Mouse (Mus musculus) intestine, postnatal 0 days (tissue): ENCODE results near the gene Timd2. TPM values are rescaled to one million over a fixed set of nuclear protein-coding genes. Genes with fewer than 3 reads are reported as not detected.
"Not testable (repeated sequence)": the region's sequence is repeated elsewhere in the genome, so short reads cannot be mapped to it uniquely, and the experiment has no call there.

Experiments used
- ATAC-seq: fragments of 200-750 bp; cut with Nextera tagmentation; 2 replicates; pipeline ENCODE4 v1.8.0; 2017; ENCODE audit warnings: mild to moderate bottlenecking, moderate TSS enrichment, moderate library complexity
- H3K27ac ChIP-seq: fragments of 300-500 bp; sonication (generic); 2 replicates; pipeline ENCODE4 v1.5.1; 2014; ENCODE audit warnings: mild to moderate bottlenecking, low read depth, low read length, moderate library complexity
- H3K27me3 ChIP-seq: fragments of 300-500 bp; sonication (generic); replicated peaks from 2 replicates; pipeline ENCODE4 v1.6.1; 2014; ENCODE audit warnings: low read length, mixed read lengths; ENCODE audit not compliant: control insufficient read depth, insufficient read depth
- H3K36me3 ChIP-seq: fragments of 300-500 bp; sonication (generic); 2 replicates; pipeline ENCODE4 v1.6.1; 2014; ENCODE audit warnings: mild to moderate bottlenecking, moderate library complexity; ENCODE audit not compliant: control insufficient read depth, insufficient read depth
- H3K4me1 ChIP-seq: fragments of 300-500 bp; sonication (generic); replicated peaks from 2 replicates; pipeline ENCODE4 v1.6.1; 2014; ENCODE audit warnings: antibody characterized with exemption, low read length, mixed read lengths; ENCODE audit not compliant: control insufficient read depth, insufficient read depth
- H3K4me2 ChIP-seq: fragments of 300-500 bp; sonication (generic); replicated peaks from 2 replicates; pipeline ENCODE4 v1.6.1; 2014; ENCODE audit warnings: low read depth, mild to moderate bottlenecking, moderate library complexity
- H3K4me3 ChIP-seq: fragments of 300-500 bp; sonication (generic); 2 replicates; pipeline ENCODE4 v1.5.1; 2014; ENCODE audit warnings: low read depth, low read length
- H3K9ac ChIP-seq: fragments of 300-500 bp; sonication (generic); 2 replicates; pipeline ENCODE4 v1.6.1; 2014; ENCODE audit warnings: mild to moderate bottlenecking, low read depth, low read length
- H3K9me3 ChIP-seq: fragments of 300-500 bp; sonication (generic); 2 replicates; pipeline ENCODE4 v1.6.1; 2016; ENCODE audit warnings: mixed run types; ENCODE audit not compliant: control insufficient read depth
- CTCF ChIP-seq: sonication (generic); IDR thresholded peaks from 2 replicates; pipeline ENCODE4 v1.5.1; 2016; ENCODE audit warnings: low read depth, mild to moderate bottlenecking, control low read depth, antibody characterized with exemption, moderate library complexity
- WGBS: fragments of 180-500 bp; shearing (Covaris S2); extraction: QIAGEN DNeasy Blood & Tissue Kit; methylation state at CpG from one replicate; pipeline ENCODE4 v1.1.7; 2014; 5-methylcytosine and 5-hydroxymethylcytosine counted together
- polyA plus RNA-seq: library from polyadenylated mRNA; unstranded; fragments of >200 nt; fragmentation: Nextera tagmentation; extraction: Ambion mirVana; gene quantifications from 2 replicates; pipeline ENCODE4 v1.2.1, GENCODE M21; 2015

The Timd2 gene
- 1.9 and 2.7 TPM in 2 replicates for polyA plus RNA-seq

- Histone ChIP-seq H3K4me1 (no peaks in the 10 kb centered on the region), H3K9ac (no peak within 1 kb of the TSS), H3K4me2 (no peak within 1 kb of the TSS), H3K9me3 (no peaks in the 10 kb centered on the region), H3K36me3 (no peaks in the 10 kb centered on the region), H3K27ac (no peak within 1 kb of the TSS), H3K4me3 (no peak within 1 kb of the TSS), H3K27me3 (no peaks in the 10 kb centered on the region)
- TF ChIP-seq CTCF = no peak
- 78% methylated on average over 6 of the region's 6 CpGs for WGBS
- no peak for ATAC-seq
Measured at GRCm38 (mm10) chr11:46706664-46707356, at the start of gene Timd2. Gene Timd2, minus strand, starts transcription at chr11:46707061.

DNA sequence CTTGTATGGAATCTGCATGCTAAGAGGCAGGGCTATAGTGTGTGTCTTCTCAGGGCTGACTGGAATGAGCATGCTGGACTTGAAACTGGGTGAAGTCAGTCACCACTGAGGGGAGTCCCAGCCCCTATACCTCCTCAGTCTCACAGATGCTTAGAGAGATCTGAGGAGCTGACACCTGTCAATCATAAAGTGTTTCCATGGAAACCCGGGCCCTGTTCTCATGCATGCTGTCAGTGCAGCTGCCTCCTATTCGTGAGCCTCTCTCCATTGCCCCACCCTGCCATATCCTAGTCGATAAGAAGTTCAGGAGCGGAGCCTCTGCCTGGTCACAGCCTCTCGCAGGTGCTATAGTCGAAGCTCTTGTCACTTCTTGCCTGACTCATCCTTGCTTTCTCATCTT is 48.9 kb upstream of the Timd2 start:
- not testable (repeated sequence) for H3K27ac ChIP-seq, H3K4me3 ChIP-seq, ATAC-seq, H3K4me2 ChIP-seq, H3K9ac ChIP-seq, H3K9me3 ChIP-seq, H3K27me3 ChIP-seq, H3K4me1 ChIP-seq, H3K36me3 ChIP-seq
- WGBS = 82% methylated on average over 6 of the region's 6 CpGs

DNA sequence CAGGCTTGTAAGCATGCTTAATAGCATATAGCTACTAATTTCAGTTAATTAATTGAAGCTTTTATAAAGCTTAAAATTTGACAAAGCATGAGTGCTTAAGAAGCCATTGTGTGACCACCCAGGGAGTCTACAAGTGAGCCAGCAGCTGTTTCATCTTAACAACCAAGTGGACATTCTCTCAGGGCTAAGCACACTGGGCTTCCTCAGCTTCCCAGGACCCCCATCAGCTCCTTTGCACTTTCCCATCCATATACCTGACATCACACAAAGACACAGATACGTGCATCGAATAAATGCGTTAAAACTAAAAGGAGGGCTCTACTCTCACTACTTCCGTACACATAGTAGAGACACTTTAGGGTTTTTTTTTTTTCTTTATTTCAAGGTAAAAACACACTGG is 47.8 kb upstream of the Timd2 start:
- no peak overlapping the region for H3K9ac ChIP-seq
- WGBS = 70% methylated on average over 4 of the region's 4 CpGs
- no peak for ATAC-seq

GRCm38 (mm10) chr11:46753662-46754061 is 46.8 kb upstream of the Timd2 start:
- Histone ChIP-seq H3K9ac (no peak overlapping the region), H3K4me1 (no peaks in the 10 kb centered on the region), H3K9me3 (no peaks in the 10 kb centered on the region), H3K27ac (no peak overlapping the region), H3K4me3 (no peak overlapping the region), H3K36me3 (no peaks in the 10 kb centered on the region), H3K4me2 (no peak overlapping the region), H3K27me3 (no peaks in the 10 kb centered on the region)
- no peak for TF ChIP-seq CTCF
- 19% methylated on average over 2 of the region's 2 CpGs for WGBS
- no peak for ATAC-seq

More for the DNA sequence above, 47.8 kb upstream of the Timd2 start:
- H3K4me3 ChIP-seq = no peak overlapping the region
- no peaks in the 10 kb centered on the region for H3K36me3 ChIP-seq
- H3K27ac ChIP-seq = no peak overlapping the region
- H3K4me1 ChIP-seq = no peaks in the 10 kb centered on the region
- H3K4me2 ChIP-seq = no peak overlapping the region
- H3K27me3 ChIP-seq = no peaks in the 10 kb centered on the region
- H3K9me3 ChIP-seq = no peaks in the 10 kb centered on the region
- no peak for TF ChIP-seq CTCF

DNA sequence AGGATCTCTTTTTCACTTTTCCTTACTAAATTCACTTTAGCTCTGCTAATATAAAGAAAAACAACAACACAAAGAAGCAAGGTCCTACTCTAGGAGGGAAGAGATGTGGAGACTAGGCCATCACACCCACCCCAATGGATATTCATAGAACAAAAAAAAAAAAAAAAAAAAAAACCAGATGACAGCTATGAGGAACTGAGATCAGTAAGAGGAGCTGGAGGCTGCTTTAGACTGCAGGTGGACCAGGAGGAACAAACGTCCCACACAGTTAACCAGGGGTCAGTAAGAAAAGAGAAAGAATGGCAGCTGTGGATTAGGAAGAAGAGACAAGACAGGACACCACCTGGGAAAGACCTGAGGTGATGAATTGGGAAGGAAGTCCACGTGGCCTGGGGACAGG is 41.1 kb upstream of the Timd2 start:
- Histone ChIP-seq H3K27me3 (no peaks in the 10 kb centered on the region), H3K27ac (no peak overlapping the region), H3K9me3 (no peaks in the 10 kb centered on the region), H3K4me1 (no peaks in the 10 kb centered on the region), H3K4me3 (no peak overlapping the region), H3K36me3 (no peaks in the 10 kb centered on the region), H3K4me2 (no peak overlapping the region), H3K9ac (no peak overlapping the region)
- WGBS = 43% methylated on average over 2 of the region's 2 CpGs
- no peak for TF ChIP-seq CTCF
- ATAC-seq = no peak

DNA sequence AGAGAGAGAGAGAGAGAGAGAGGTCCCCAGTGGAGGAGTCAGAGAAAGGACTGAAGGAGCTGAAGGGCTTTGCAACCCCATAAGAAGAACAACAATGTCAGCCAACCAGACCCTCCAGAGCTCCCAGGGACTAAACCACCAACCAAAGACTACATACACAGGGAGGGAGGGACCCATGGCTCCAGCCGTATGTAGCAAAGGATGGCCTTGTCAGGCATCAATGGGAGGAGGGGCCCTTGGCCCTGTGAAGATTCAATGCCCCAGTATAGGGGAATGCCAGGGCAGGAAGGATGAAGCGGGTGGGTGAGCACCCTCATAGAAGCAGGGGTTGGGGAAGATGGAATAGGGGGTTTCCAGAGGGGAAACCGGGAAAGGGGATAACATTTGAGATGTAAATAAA is 34.9 kb upstream of the Timd2 start:
- Histone ChIP-seq H3K9me3 (no peaks in the 10 kb centered on the region), H3K9ac (no peak overlapping the region), H3K27me3 (no peaks in the 10 kb centered on the region), H3K36me3 (no peaks in the 10 kb centered on the region), H3K4me1 (no peaks in the 10 kb centered on the region), H3K4me3 (no peak overlapping the region), H3K27ac (no peak overlapping the region), H3K4me2 (no peak overlapping the region)
- TF ChIP-seq CTCF = no peak
- 77% methylated on average over 3 of the region's 3 CpGs for WGBS
- no peak for ATAC-seq

- no peaks in the 10 kb centered on the region for H3K4me1 ChIP-seq
- H3K27me3 ChIP-seq = no peaks in the 10 kb centered on the region
- ATAC-seq = no peak
- H3K27ac ChIP-seq = no peak overlapping the region
- no peak overlapping the region for H3K4me2 ChIP-seq
- no peak overlapping the region for H3K9ac ChIP-seq
- no peak for TF ChIP-seq CTCF
- H3K4me3 ChIP-seq = no peak overlapping the region
- H3K9me3 ChIP-seq = no peaks in the 10 kb centered on the region
- H3K36me3 ChIP-seq = no peaks in the 10 kb centered on the region
- WGBS = 85% methylated on average over 4 of the region's 4 CpGs
Measured at GRCm38 (mm10) chr11:46740886-46741285, 34.0 kb upstream of the Timd2 start.
